In the genomic region with DNA sequence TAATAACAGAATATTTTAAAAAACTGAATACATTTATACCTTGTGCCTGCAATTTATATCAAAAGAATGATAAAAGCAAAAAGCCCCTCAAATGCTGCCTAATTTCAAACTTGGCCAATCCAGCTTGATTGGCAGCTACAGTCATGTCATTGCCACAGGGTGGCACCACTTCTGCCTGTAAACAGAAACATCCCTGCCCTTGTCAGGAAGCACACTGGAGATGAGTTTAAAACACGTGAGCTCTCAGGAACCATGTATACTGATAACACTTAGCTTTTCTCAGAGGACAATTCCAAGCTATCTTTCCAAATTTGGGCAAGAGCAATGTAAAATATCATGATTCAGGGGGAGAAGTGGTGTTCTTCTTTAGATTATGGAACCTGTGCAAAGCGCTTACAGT, we compare ENCODE assay signal across 9 mouse cellular contexts.
DNase-seq lines count a peak whose midpoint lies in the region; ATAC-seq lines count a peak whose summit lies in the region.
"Had no signal": no experiment of that assay in that cellular context is flagged by ENCODE, and none has a peak within 500 bp of the region (broad histone marks: within the 10 kb centered on the region; RNA-seq: fewer than 3 reads in every experiment).

No protein-coding gene starts in this region.

- H3K4me2 ChIP-seq in forebrain, embryonic 14.5 days (ENCODE audit: low read length): no peak overlapping the region

- H3K36me3 ChIP-seq in forebrain, embryonic 14.5 days (ENCODE audit: control insufficient read depth, insufficient read depth, low read length): no peaks in the 10 kb centered on the region
- H3K36me3 ChIP-seq in forebrain, embryonic 10.5 days (replicated peaks): no peaks in the 10 kb centered on the region
- H3K36me3 ChIP-seq: G1E had no signal

- H3K9me3 ChIP-seq in forebrain, embryonic 14.5 days (replicated peaks; ENCODE audit: control insufficient read depth, low read length): no peaks in the 10 kb centered on the region
- H3K9me3 ChIP-seq in forebrain, embryonic 10.5 days: no peaks in the 10 kb centered on the region

- no peaks in the 10 kb centered on the region for H3K27me3 ChIP-seq in forebrain, embryonic 14.5 days (replicated peaks; ENCODE audit: control insufficient read depth, insufficient read depth, low read length)
- no peaks in the 10 kb centered on the region for H3K27me3 ChIP-seq in forebrain, embryonic 10.5 days (ENCODE audit: poor library complexity, severe bottlenecking)

- intact Hi-C loops in left cerebral cortex, postnatal 4 days (cut with DNase I): no loop called here

- no peaks in the 10 kb centered on the region for H3K4me1 ChIP-seq in forebrain, embryonic 14.5 days (ENCODE audit: control insufficient read depth, insufficient read depth, low read length)
- H3K4me1 ChIP-seq in forebrain, embryonic 10.5 days: 0 out of 2 replicates have a peak, but pooled peaks cover 3% of the 10 kb centered on the region

- H3K4me3 ChIP-seq in forebrain, embryonic 14.5 days (ENCODE audit: low read depth, low read length): no peak overlapping the region
- no peak overlapping the region for H3K4me3 ChIP-seq in forebrain, embryonic 10.5 days

- DNase-seq in forebrain, embryonic 14.5 days (ENCODE audit: low spot score): peak; percentile 45
- no peak for DNase-seq in forebrain, embryonic 10.5 days (ENCODE audit: extremely low spot score, low spot score)
- DNase-seq in left cerebral cortex, postnatal 4 days: peak; percentile 31
- DNase-seq in left cerebral cortex, adult 11 months (ENCODE audit: low spot score): no peak
- peak; percentile 35 for DNase-seq in heart, postnatal 4 days
- DNase-seq in urinary bladder, postnatal 4 days (ENCODE audit: low spot score in 2 of 2): no peak
- no peak for DNase-seq in adrenal gland, postnatal 4 days (ENCODE audit: low spot score in 2 of 2)

- H3K27ac ChIP-seq in forebrain, embryonic 14.5 days (ENCODE audit: low read depth, low read length): no peak overlapping the region
- no peak overlapping the region for H3K27ac ChIP-seq in forebrain, embryonic 10.5 days

- WGBS in forebrain, embryonic 14.5 days: 62% methylated on average over 2 of the region's 2 CpGs
- 64% methylated on average over 2 of the region's 2 CpGs for WGBS in forebrain, embryonic 10.5 days

- ATAC-seq in forebrain, embryonic 14.5 days: no peak
- peak; percentile 71 for ATAC-seq in CD4-positive, CD25-positive, alpha-beta regulatory T cell, adult 4 months

- no peak overlapping the region for H3K9ac ChIP-seq in forebrain, embryonic 14.5 days (ENCODE audit: low read length)

Comparison
In these comparisons a context has a peak if more than half of its experiments do, and no peak if none do; other contexts are left out.
1. DNase-seq: peak in forebrain, embryonic 14.5 days (single experiment), left cerebral cortex, postnatal 4 days (single experiment) and heart, postnatal 4 days (single experiment); none in forebrain, embryonic 10.5 days (single experiment), left cerebral cortex, adult 11 months (single experiment), urinary bladder, postnatal 4 days (0 of 2) and adrenal gland, postnatal 4 days (0 of 2).